Mouse (Mus musculus) frontal cortex, postnatal 14 days (tissue): ENCODE data around the gene Adamts16.

Experiments
- DNase-seq, 2 experiments: peaks; one replicate each; pipeline ENCODE4 v3.0.0; 2022; ENCODE audit warnings: low spot score in 2 of 2

Adamts16 gene

GRCm38 (mm10) chr13:70714081-70714775, 127.4 kb downstream of the Adamts16 start:
- peak; percentile 35 to 36 for DNase-seq

- no peak for DNase-seq
Measured at GRCm38 (mm10) chr13:70713331-70713730, 128.3 kb downstream of the Adamts16 start.

DNA sequence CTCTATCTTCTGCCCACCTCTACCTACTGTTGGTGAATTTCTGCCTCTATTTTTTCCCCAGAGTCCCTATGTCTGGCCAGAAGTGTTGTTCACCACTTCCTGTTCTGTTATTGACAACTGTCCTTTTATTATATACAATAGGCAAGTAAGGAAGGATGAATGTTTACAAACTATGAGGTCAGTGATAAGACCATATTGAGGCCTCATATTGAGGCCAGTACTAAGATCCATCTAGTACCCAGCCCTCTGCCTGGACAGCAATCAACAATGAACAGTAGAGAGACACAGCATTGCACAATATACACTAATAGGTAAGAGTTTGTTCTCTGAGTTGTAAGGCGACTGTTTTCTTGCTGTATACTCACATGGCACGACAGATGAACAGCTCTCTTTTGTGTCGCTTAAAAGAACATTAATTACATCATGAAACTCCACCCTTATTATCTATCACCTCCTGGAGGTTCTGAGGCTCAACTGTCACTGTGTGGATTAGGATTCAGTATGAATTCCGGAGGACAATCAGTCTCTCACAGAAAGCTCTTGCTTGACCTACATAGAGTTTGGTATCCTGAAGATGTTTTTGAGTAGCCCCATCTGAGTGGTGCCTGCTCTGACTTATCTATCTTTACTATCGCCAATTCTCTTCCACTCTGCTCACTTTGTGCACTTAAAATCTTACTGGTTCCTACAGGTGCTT, 134.3 kb downstream of the Adamts16 start:
- DNase-seq: no peak

DNA sequence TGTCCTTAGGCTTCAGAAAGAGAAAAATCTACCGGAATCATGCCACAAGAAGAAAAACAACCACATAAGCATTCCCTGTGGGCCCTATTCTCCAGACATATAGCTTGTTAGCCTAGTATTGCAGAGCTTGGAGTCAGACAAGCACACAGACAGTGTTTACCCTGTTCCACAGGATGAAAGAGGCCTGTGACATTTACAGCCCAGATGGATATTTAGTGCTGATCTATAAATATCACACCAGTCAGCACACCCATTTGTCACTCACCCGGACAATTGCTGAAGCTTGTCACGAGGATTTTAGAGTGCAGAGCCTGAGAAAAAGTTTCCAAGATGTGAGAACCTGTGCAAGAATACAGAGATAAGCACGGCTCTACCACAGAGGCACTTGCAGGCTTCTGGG, 138.7 kb downstream of the Adamts16 start:
- no peak for DNase-seq

DNA sequence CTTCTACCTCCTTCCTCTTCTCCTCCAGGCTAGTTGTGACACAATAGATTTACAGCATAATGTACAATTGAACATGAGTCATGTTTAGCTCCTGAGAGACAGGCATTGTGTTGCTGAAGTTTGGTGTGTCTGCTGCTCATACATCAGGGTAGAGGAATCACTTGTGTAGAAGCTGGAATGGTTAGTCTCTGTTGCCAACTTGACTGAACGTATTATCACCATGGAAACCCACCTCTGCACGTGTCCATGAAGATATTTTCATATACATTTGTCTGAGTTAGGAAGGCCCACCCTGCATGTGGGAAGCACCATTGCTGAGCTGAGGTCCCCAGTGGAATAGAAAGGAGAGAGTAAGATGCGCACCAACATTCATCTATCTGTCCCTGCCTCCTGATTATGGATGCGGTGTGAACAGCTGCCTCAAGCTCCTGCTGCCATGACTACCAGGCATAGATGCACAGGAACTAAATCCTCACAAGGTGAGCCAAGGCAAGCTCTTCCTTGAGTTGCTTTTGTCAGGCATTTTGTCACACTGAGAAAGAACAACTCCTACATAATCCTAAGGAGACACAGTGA, 142.7 kb downstream of the Adamts16 start:
- DNase-seq: peak; percentile 17 to 50

GRCm38 (mm10) chr13:70689452-70689960, 152.1 kb downstream of the Adamts16 start:
- DNase-seq: no peak

DNA sequence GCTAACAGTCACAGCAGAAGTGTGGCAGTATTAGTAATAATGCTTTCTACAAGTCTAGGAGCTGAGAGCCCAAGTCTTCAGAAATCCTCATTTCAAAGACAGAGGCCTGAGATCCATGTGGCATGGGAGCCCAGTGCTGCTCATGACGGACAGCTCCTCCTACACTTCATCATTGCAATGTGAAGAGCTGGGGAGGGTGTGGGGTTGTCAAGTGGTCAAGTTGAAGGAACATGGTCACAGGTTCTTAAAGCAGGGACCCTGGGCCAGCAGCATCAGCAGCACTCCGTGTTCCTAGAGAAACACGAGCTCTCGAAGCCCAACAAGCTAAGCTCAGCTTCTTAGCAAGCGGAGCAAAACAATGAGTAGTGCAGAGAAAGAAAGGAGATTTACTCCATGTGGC, 155.8 kb downstream of the Adamts16 start:
- DNase-seq: no peak

DNA sequence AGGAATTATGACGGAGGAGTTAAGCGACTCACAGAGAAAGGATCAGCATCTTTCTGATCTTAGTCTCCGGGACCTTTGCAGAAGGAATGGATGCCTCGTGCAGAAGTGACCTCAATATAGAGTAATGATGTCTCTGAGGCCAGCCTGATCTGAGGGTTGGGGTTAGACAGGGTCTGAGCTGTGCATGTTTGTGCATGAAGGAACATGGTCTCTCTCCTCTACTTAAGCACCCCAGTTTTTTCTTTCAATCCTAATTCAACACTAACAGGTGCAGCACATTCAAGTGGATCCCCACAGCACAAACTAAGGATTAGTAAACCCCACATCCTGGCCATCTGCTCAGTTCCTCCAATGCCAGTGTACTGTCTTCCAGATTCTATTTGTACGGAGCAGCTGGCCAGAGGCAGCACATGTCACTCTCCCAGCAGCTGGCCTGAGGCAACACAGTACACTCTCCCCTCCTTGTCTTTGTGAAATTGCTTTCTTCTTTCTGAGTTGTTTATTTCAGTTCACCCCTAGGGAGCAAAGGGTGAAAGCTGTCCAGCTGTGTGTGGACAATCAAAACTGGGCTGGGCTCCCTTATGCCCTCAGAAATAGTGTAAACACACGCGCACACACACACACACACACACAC, 156.5 kb downstream of the Adamts16 start:
- DNase-seq: no peak

GRCm38 (mm10) chr13:70681411-70682183, 160.0 kb downstream of the Adamts16 start:
- no peak for DNase-seq

- DNase-seq: no peak
Measured at GRCm38 (mm10) chr13:70680316-70680715, 161.3 kb downstream of the Adamts16 start.
